Mouse (Mus musculus): ENCODE measurements around the gene Rcan1. TPM values are rescaled to one million over a fixed set of nuclear protein-coding genes. Genes with fewer than 3 reads are reported as not detected.

Gene Rcan1
- polyA plus RNA-seq, 1 experiment from 2014 or later = 32.3 TPM

DNA sequence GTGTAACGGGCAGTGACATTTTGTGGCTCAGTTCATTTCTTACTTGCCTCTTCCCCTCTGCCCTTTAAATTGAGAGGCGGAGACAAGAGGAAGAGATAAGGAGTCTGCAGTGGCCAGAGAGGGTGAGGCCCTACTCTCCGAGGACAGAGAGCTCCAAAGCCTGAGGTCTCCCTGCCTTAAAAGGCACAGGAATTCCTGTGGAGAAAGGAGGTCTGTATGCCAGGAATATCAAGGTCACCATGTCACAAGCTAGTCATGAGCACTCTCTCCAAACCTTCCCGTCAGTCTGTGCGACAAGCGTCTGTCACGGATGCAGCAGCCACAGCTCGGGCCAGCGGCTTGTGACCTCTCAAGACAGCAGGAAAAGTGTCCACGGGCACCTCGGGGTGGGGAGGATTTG lies 125.5 kb downstream of the Rcan1 start:
- ATAC-seq (ENCODE audit: insufficient number of reproducible peaks, insufficient read depth, low FRiP score, low TSS enrichment, low read depth) = no peak
- peaks cover 11% of the 10 kb centered on the region; the same call in 1 of the 2 replicates for H3K4me1 ChIP-seq (replicated peaks)
- H3K36me3 ChIP-seq = no peaks in the 10 kb centered on the region
- no peak overlapping the region for H3K4me3 ChIP-seq (replicated peaks)
- no peak overlapping the region for H3K4me2 ChIP-seq
- 0 out of 2 replicates have a peak, but pooled peaks cover 3% of the 10 kb centered on the region for H3K27me3 ChIP-seq
- H3K9me3 ChIP-seq = no peaks in the 10 kb centered on the region
- WGBS = 70% methylated on average over 11 of the region's 11 CpGs
- no peak overlapping the region for H3K27ac ChIP-seq
- H3K9ac ChIP-seq (replicated peaks) = no peak overlapping the region

Other genes with a start within 250 kb of the Rcan1 start
- 0.17 and 0.20 TPM in 2 replicates for gene Kcne2, start 178.5 kb downstream of the Rcan1 start, polyA plus RNA-seq (2016; fragmentation: Nextera tagmentation; extraction: Ambion mirVana)
- gene Smim11, start 169.6 kb downstream of the Rcan1 start, polyA plus RNA-seq (2016; fragmentation: Nextera tagmentation; extraction: Ambion mirVana) = 152 and 160 TPM in 2 replicates
- not detected in 2 replicates for gene Fam243, start 149.4 kb downstream of the Rcan1 start, polyA plus RNA-seq (2016; fragmentation: Nextera tagmentation; extraction: Ambion mirVana)
- gene Kcne1, start 111.4 kb downstream of the Rcan1 start, polyA plus RNA-seq (2016; fragmentation: Nextera tagmentation; extraction: Ambion mirVana) = 0.13 TPM in 1 of 2 replicates, not detected in the other
- 1.2 and 1.9 TPM in 2 replicates for gene Clic6, start 14.9 kb upstream of the Rcan1 start, polyA plus RNA-seq (2016; fragmentation: Nextera tagmentation; extraction: Ambion mirVana)